Mouse (Mus musculus) adrenal gland, postnatal 36 days (tissue): ENCODE measurements around the gene Hck. TPM values are rescaled to one million over a fixed set of nuclear protein-coding genes. Genes with fewer than 3 reads are reported as not detected.
A peak's percentile ranks its signal among the peaks of the same experiment; 100 is the strongest.

Source experiments
- DNase-seq, 2 experiments: peaks; one replicate each; pipeline ENCODE4 v3.0.0; 2021; ENCODE audit warnings: mixed read lengths in 1 of 2
- total RNA-seq, 2 experiments: library from RNA; stranded (reverse); gene quantifications; 2 replicates each; pipeline ENCODE4 v1.2.3; 2021

Hck gene
- total RNA-seq, 2 experiments from 2014 or later: 2.7 to 2.9 TPM

DNA sequence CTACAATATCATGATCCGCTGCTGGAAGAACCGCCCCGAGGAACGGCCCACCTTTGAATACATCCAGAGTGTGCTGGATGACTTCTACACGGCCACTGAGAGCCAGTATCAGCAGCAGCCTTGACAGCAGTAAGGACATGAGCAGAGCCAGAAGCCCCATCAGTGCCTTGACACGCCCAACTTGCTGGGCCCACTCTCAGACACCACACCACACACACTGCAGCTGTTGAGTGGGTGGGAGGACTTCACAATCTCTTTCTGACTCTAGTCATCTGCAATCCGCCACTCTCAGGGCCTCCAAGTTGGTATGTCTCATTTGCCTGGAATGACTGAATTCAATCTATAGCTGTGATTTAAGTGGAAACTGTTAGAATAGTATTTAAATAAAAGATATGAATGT lies 42.8 kb downstream of the Hck start:
- DNase-seq: no peak

- no peak for DNase-seq
Measured at GRCm38 (mm10) chr2:153151926-153152665, 43.8 kb downstream of the Hck start.

DNA sequence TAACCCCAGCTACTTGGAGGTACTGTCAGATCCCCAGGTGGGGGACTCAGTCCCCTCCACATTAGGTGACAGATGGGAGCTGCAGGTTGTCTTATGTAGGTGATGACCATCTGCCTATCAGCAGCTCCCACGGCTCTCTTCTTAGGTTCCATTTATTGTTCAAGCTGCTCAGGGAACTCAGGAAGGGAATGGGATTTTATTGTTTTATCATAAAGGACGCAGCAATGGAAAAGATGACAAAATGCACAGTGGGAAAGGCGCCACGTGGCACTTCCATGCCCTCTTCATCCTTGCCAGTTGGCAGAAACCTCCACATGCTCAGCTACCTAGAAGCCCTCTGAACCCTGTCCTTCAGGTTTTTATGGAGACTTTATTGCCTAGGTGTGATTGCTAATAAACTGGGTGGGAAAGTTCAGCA lies 44.8 kb downstream of the Hck start:
- DNase-seq: no peak

DNA sequence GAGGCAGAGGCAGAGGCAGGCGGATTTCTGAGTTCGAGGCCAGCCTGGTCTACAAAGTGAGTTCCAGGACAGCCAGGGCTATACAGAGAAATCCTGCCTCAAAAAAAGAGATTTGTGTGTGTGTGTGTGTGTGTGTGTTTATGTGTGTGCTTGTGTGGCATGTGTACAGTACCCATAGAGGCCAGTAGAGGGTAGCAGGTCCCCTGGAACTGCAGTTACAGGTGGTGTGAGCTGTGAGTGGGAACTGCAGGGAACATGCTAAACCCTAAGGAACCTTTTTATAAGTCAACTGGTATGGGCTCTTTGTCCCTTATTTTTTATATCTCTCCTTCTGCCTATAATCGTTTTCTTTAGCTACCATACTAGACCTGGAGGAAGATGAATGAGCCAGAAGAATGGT lies 49.0 kb downstream of the Hck start:
- peak; percentile 8 to 24 for DNase-seq

DNA sequence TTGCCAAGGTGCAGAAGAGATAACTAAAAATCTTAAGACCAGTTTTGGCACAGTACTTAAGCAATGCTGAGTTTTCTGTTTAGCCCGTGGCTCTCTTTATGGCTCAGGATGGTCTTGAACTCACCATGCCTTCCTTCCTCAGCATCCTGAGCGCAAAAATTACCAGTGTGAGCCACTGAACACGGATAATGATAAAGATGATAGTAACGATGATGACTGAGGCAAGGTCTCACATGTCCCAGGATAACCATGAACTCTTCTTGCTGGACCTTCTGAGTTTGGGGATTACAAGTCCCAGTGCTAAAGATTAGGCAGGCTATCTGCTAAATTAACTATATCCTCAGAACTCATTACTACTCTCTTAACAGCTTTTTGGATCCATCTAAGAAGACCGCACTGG lies 51.9 kb downstream of the Hck start:
- no peak for DNase-seq

DNA sequence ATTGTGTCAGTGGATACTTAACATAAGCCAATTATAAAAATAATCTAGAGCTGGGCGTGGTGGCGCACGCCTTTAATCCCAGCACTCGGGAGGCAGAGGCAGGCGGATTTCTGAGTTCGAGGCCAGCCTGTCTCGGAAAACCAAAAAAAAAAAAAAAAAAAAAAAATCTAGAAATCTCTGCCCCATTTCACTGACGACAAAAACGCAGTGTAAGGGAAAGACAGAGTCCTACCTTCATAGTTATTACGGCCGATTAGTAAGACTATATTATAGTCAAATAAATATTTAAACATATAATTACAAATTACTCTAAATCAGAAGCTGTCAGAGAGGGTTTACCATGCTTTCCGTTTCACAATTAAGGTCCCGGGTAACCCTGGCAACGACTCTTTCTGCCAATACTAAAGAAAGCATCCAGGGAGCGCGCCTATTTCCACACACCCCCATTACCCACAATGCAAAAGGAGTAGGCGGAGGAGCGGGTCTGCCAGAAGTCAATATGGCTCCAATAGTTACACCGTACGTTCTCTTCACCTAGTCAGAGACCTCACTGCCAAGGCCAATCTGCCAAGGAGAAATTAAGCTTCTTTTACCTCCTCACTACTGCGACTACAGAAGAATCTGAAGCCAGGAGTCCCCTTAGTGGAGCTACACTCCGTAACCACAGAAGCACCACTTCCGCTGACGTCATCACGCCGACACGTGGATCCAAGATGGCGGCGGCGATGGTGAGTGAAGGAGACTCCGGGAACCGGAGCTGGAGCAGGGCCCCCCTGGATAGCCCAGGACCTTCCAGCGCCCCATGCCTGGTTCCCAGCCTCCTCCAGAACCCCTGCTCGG lies 52.8 kb downstream of the Hck start, which contains the start of gene Tm9sf4:
Tm9sf4 (plus strand) TSS at position 460 of the 840 bp plus-strand sequence.
- DNase-seq: peak; percentile 91

DNA sequence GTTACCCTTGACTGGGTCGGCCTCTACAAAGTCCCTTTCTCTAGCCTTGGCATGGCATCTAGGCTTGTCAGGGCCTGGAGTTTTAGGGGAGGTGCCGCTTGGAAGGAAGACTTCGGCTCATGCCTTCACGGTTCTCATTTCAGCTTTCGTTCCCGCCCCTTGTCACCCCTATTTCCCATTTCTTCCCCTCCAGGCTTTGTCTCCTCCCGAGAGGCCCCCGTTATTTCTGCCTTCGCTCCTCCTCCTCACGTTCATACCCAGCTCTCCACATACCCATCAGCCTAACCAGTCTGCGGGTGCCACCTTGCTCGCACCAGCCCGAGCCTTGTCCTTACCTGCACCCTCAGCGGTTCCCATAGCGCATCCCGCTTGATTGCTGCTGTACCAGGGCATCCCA lies 53.4 kb downstream of the Hck start:
- no peak for DNase-seq

GRCm38 (mm10) chr2:153167136-153167535 lies 58.9 kb downstream of the Hck start:
- no peak for DNase-seq

GRCm38 (mm10) chr2:153168134-153168820 lies 60.0 kb downstream of the Hck start:
- DNase-seq: peak in 1 of 2 experiments; percentile 39

DNA sequence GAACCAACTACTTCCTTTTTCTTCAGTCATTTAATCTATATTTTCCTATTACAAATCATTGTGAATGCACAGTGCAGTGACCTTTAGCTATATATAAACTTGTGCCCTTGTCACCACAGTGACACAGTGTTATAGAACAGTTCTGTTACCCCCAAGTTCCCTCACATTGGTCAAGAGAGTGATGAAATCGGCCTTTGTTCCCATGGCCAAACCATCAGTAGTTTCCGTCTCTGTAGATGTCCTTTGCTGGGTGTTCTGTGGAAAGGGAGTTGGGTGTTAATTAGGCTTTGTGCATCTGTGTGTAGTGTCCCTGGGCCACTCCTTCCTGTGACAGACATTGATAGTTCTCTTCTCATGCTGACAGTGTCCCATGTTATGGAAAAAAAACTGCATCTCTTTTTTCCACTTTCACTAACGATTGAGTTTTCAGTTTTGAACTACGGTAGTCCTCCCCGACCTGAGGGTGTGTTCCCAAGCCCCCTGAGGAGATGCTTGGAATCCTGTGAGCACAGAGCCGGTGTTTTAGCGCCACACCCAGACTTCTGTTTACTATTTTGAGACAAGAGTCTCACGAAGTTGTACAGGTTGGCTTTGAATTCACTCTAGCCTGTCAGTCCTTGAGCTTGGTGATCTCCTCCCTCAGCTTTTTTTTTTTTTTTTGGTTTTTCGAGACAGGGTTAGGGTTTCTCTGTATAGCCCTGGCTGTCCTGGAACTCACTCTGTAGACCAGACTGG lies 62.4 kb downstream of the Hck start:
- no peak for DNase-seq

DNA sequence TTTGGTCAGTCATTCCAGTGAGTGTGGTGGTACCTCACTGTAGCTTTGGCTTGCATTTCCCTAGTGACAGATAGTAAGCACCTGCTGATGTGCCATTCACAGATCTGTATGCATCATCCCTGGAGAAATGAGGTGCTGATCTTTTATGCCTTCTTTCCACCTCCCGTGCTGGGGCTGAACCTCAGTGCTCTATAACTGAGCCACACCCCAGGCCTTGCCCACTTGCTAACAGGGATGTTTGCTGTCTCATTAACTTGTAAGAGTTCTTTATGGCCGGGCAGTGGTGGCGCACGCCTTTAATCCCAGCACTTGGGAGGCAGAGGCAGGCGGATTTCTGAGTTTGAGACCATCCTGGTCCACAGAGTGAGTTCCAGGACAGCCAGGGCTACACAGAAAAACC lies 63.7 kb downstream of the Hck start:
- no peak for DNase-seq

DNA sequence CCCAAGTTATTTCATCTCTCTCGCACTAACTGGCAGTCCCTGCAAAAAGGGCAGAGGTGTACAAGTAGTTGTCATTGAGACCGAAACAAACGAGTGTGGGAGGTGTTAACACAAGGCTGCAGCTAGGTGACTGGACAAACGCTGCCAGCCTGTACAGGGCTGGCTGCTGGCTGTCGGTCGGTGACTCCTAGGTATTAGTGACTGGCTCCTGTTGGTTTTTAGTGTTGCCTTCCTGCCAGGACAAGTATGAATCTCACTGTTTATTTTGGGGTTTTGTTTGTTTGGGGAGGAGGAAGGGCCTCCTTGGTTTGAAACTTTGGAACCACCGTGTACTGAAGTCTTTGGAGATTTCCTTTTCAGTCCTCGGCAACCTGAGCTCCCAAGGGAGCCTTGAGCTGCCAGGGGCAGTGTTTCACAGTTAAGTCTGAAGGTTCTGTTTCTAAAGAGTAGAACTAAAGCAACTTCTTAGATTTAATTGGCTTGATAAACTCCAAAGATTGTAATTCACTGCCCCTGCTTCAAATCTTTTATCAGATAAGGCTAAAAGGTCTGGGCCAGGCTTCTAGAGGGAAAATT lies 67.8 kb downstream of the Hck start:
- peak; percentile 8 to 27 for DNase-seq

GRCm38 (mm10) chr2:153177188-153177587 lies 68.9 kb downstream of the Hck start:
- DNase-seq: peak in 1 of 2 experiments; percentile 18

DNA sequence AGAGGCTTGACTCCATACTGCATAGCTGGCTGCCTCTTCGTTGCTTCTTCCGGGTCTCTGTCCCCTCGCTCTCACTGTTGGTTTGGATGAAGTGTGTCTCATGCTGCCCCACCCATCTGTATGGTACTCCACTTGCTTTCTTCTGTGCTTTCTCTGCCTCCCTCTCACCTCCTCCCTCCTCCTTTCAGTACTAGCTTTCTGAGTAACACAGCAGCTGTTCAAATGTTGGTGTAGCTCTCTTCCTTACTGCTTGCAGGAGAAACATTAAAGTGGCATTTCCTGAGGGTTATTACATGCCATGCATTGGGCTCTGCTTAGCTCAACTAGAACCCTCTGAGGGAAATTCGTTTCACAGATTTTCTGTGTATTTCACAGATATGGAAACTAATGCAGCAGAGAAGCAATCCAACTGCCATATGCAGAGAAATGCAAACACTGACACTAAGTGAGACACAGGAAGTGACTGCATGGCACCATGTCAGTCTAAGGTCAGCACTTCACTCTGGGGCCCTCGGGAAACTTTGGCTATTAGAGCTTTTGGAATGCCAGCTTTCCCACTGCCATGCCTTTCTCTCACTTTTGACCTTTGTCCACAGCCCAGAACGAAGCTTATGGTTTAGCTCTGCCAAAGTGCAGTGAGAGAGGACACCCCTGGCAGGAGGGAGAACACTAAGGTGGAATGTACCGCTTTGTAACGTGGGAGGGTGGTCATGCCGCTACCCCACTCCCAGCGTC lies 71.0 kb downstream of the Hck start:
- no peak for DNase-seq

DNA sequence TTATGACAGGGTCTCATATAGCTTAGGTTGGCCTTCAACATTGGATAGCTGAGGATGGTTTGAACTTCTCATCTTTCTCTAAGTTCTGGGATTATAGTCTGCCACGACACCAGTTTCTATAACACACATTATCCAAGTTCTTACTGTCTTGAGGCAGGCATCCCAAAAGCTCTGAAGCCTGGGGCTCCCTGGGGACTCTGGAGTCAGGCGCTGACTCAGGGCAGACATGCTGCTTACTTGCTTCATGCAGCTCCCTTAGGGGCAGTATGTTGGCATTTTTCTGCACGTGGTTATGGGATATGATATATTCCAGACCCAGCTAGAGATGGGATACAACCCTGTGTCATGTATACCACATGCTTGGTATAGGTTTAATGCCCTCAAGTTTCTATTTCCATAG lies 71.7 kb downstream of the Hck start:
- DNase-seq: peak in 1 of 2 experiments; percentile 25

GRCm38 (mm10) chr2:153186176-153186591 lies 77.9 kb downstream of the Hck start:
- DNase-seq: peak in 1 of 2 experiments; percentile 62

- DNase-seq: no peak
Measured at GRCm38 (mm10) chr2:153187848-153188247, 79.6 kb downstream of the Hck start.

- no peak for DNase-seq
Measured at GRCm38 (mm10) chr2:153191242-153191641, 83.0 kb downstream of the Hck start.

DNA sequence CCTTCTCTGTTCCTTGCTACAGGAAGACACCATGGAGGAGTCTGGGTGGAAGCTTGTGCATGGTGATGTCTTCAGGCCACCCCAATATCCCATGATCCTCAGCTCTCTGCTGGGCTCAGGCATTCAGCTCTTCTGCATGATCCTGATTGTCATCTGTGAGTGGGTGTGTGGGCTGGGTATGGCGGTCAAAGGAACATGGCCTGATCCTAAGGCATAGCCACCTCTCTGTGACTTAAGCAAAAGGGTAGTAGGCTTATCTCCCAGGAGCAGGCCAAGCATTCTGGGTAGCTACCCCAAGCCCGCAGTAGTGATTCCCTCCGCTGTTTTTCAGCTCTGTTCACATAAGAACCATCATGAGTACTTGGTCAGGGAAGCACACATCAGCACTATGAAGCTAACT lies 86.0 kb downstream of the Hck start:
- DNase-seq: no peak

DNA sequence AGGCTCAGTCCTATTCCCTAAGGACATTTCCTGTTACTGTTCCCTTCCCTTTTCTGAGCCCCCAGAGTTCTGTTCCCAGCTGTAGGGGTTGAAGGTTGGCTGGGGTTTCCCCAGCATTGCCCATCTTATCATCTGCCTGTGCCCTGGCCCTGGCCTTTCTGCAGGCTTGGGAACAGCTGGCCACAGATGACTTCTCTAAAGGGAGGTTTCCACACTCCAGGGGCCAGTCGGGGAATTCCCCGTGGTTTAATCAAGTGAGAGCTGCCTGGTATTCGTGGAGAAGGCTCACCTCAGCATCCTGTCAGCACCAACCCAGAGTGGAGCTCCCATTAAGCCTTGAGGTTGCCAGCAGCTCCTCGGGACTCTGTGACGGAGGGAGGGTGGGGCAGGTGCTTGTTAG lies 90.2 kb downstream of the Hck start:
- no peak for DNase-seq

GRCm38 (mm10) chr2:153199114-153199513 lies 90.8 kb downstream of the Hck start:
- DNase-seq: no peak
